Mouse (Mus musculus) intestine, embryonic 14.5 days (tissue): ENCODE results near the gene Atp6v1fnb. TPM values are rescaled to one million over a fixed set of nuclear protein-coding genes. Genes with fewer than 3 reads are reported as not detected.

Experiments used
- ATAC-seq: fragments of 200-750 bp; cut with Nextera tagmentation; replicated peaks from 2 replicates; pipeline ENCODE4 v1.8.0; 2017; ENCODE audit warnings: low read depth, moderate number of reproducible peaks, moderate TSS enrichment, moderate library complexity; ENCODE audit not compliant: low FRiP score, low TSS enrichment
- DNase-seq: peaks from one replicate; pipeline ENCODE4 v3.0.0-alpha.2; 2018; ENCODE audit warnings: low spot score
- H3K27ac ChIP-seq: fragments of 300-500 bp; sonication (generic); 2 replicates; pipeline ENCODE4 v1.5.1; 2014; ENCODE audit warnings: low read depth, mild to moderate bottlenecking, control low read depth
- H3K27me3 ChIP-seq: fragments of 300-500 bp; sonication (generic); replicated peaks from 2 replicates; pipeline ENCODE4 v1.6.1; 2014; ENCODE audit warnings: low read length, control low read depth; ENCODE audit not compliant: control insufficient read depth, insufficient read depth
- H3K36me3 ChIP-seq: fragments of 300-500 bp; sonication (generic); 2 replicates; pipeline ENCODE4 v1.6.1; 2014; ENCODE audit warnings: low read length, control low read depth; ENCODE audit not compliant: control insufficient read depth, insufficient read depth
- H3K4me1 ChIP-seq: fragments of 300-500 bp; sonication (generic); replicated peaks from 2 replicates; pipeline ENCODE4 v1.6.1; 2014; ENCODE audit warnings: low read length, control low read depth, mixed read lengths; ENCODE audit not compliant: control insufficient read depth, insufficient read depth
- H3K4me2 ChIP-seq: fragments of 300-500 bp; sonication (generic); 2 replicates; pipeline ENCODE4 v1.6.1; 2014; ENCODE audit warnings: low read length
- H3K4me3 ChIP-seq: fragments of 300-500 bp; sonication (generic); 2 replicates; pipeline ENCODE4 v1.5.1; 2014; ENCODE audit warnings: low read depth, low read length, control low read depth, mixed read lengths
- H3K9ac ChIP-seq: fragments of 300-500 bp; sonication (generic); 2 replicates; pipeline ENCODE4 v1.6.1; 2014; ENCODE audit warnings: mild to moderate bottlenecking, low read length
- H3K9me3 ChIP-seq: fragments of 300-500 bp; sonication (generic); 2 replicates; pipeline ENCODE4 v1.6.1; 2016; ENCODE audit warnings: low read length, control low read depth; ENCODE audit not compliant: control insufficient read depth
- WGBS: fragments of 180-500 bp; shearing (Covaris S2); extraction: QIAGEN DNeasy Blood & Tissue Kit; methylation state at CpG from one replicate; pipeline ENCODE4 v1.1.7; 2014; 5-methylcytosine and 5-hydroxymethylcytosine counted together
- polyA plus RNA-seq: library from polyadenylated mRNA; unstranded; fragments of >200 nt; fragmentation: Nextera tagmentation; extraction: Ambion mirVana; gene quantifications from 2 replicates; pipeline ENCODE4 v1.2.1, GENCODE M21; 2014

The Atp6v1fnb gene
- 0.28 TPM in 1 of 2 replicates, not detected in the other for polyA plus RNA-seq

GRCm38 (mm10) chr6:29471137-29471536 lies at the start of gene Atp6v1fnb:
Gene Atp6v1fnb, plus strand, starts transcription at chr6:29471437.
- H3K27ac ChIP-seq, result no peak within 1 kb of the TSS
- no peak within 1 kb of the TSS for H3K4me3 ChIP-seq
- no peak within 1 kb of the TSS for H3K4me2 ChIP-seq
- peaks cover 9% of the 10 kb centered on the region; the same call in 1 of the 2 replicates for H3K4me1 ChIP-seq
- H3K27me3 ChIP-seq, result no peaks in the 10 kb centered on the region
- no peaks in the 10 kb centered on the region for H3K9me3 ChIP-seq
- H3K36me3 ChIP-seq, result peaks cover 12% of the 10 kb centered on the region
- no peak within 1 kb of the TSS for H3K9ac ChIP-seq
- no peak for ATAC-seq
- 90% methylated on average over 4 of the region's 4 CpGs for WGBS
- DNase-seq, result no peak

- Histone ChIP-seq H3K27me3 (no peaks in the 10 kb centered on the region), H3K4me2 (no peak overlapping the region), H3K27ac (no peak overlapping the region), H3K9me3 (no peaks in the 10 kb centered on the region), H3K4me3 (no peak overlapping the region), H3K9ac (no peak overlapping the region), H3K4me1 (no peaks in the 10 kb centered on the region), H3K36me3 (no peaks in the 10 kb centered on the region)
- ATAC-seq (no peak), DNase-seq (no peak)
- WGBS, result 92% methylated on average over 8 of the region's 8 CpGs
Measured at GRCm38 (mm10) chr6:29425118-29425517, 46.1 kb upstream of the Atp6v1fnb start.

DNA sequence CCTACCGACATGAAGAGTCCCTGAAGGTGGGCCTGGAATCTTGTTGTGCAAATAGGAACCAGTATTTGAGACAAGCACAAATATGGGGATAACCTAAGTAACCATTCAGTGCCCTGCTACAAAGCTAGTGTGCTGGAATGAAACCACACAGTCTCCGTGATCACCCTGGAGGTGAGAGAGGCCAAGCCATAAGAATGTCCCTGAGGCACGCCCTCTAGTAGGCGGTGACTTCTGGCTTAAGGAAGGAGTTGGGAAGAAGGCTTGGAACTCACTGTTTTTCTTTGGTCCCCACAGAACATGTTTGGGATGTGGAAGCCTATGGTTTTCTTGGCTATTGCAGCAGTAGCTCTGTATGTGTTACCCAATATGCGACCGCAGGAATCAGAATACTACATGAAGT lies 44.9 kb upstream of the Atp6v1fnb start:
- H3K36me3 ChIP-seq, result no peaks in the 10 kb centered on the region
- WGBS, result 71% methylated on average over 6 of the region's 6 CpGs

GRCm38 (mm10) chr6:29428171-29428570 lies 43.1 kb upstream of the Atp6v1fnb start:
- Histone ChIP-seq H3K9ac (no peak overlapping the region), H3K27ac (no peak overlapping the region), H3K4me2 (no peak overlapping the region), H3K4me3 (no peak overlapping the region), H3K36me3 (no peaks in the 10 kb centered on the region), H3K9me3 (no peaks in the 10 kb centered on the region), H3K27me3 (peaks cover 3% of the 10 kb centered on the region; the same call in 1 of the 2 replicates), H3K4me1 (peaks cover 10% of the 10 kb centered on the region; the same call in 1 of the 2 replicates)
- DNase-seq (no peak), ATAC-seq (no peak)
- WGBS, result 67% methylated on average over 4 of the region's 4 CpGs

More for the DNA sequence above, 44.9 kb upstream of the Atp6v1fnb start:
- no peak overlapping the region for H3K4me3 ChIP-seq
- DNase-seq (no peak), ATAC-seq (no peak)
- no peak overlapping the region for H3K27ac ChIP-seq
- no peaks in the 10 kb centered on the region for H3K27me3 ChIP-seq
- no peaks in the 10 kb centered on the region; the same call in 1 of the 2 replicates for H3K4me1 ChIP-seq
- H3K4me2 ChIP-seq, result no peak overlapping the region
- no peak overlapping the region for H3K9ac ChIP-seq
- H3K9me3 ChIP-seq, result no peaks in the 10 kb centered on the region

- Histone ChIP-seq H3K4me1 (peaks cover 10% of the 10 kb centered on the region), H3K27ac (no peak overlapping the region), H3K9ac (no peak overlapping the region), H3K27me3 (peaks cover 3% of the 10 kb centered on the region; the same call in 1 of the 2 replicates), H3K4me2 (no peak overlapping the region), H3K4me3 (no peak overlapping the region), H3K36me3 (no peaks in the 10 kb centered on the region), H3K9me3 (no peaks in the 10 kb centered on the region)
- ATAC-seq (no peak), DNase-seq (no peak)
- WGBS, result 49% methylated on average over 15 of the region's 15 CpGs
Measured at GRCm38 (mm10) chr6:29430681-29431420, 40.4 kb upstream of the Atp6v1fnb start.

DNA sequence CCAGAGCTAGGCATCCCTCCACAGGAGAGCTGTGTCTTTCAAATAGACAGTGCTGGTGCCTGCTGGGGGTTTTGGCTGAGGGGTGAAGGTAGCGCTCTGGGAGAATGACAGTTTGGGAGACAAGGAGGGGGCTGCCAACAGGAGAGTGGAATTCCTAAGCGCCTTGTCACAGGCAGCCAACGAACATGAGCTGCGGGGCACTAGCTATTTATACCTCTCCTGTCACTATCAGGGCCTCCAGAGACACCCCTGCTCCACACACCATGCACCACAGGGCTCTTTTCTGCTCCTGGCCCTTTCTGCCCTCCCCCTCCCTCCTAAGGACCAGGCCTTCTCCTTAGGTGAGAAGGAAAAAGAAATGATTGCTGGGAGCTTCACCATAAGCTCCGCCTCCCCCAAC lies 39.8 kb upstream of the Atp6v1fnb start:
- Histone ChIP-seq H3K9ac (no peak overlapping the region), H3K4me2 (no peak overlapping the region), H3K27me3 (peaks cover 3% of the 10 kb centered on the region; the same call in 1 of the 2 replicates), H3K36me3 (no peaks in the 10 kb centered on the region), H3K9me3 (no peaks in the 10 kb centered on the region), H3K4me3 (no peak overlapping the region), H3K4me1 (peaks cover 16% of the 10 kb centered on the region), H3K27ac (no peak overlapping the region)
- ATAC-seq (no peak), DNase-seq (no peak)
- 34% methylated on average over 5 of the region's 5 CpGs for WGBS

DNA sequence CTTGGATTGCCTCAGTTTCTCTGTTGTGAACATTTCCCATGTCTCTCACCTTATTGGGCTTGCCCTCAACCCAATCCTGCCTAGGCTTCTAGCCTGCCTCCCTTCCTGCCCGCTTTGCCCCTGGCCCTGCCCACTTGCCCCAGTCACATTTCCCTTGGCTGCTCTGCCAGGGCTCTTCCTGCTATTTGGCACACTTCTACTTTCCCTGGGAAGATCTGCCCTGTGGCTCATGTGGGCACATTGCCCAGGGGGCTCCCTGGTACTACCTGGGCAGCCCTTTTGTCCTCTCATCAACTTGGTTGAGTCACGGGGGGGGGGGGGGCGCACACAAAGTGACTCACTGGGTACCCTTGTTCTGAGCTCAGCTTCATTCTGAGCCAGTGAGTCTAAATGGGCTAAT lies 39.1 kb upstream of the Atp6v1fnb start:
- Histone ChIP-seq H3K9ac (no peak overlapping the region), H3K27ac (no peak overlapping the region), H3K4me3 (no peak overlapping the region), H3K27me3 (peaks cover 3% of the 10 kb centered on the region; the same call in 1 of the 2 replicates), H3K4me2 (no peak overlapping the region), H3K36me3 (no peaks in the 10 kb centered on the region), H3K9me3 (no peaks in the 10 kb centered on the region), H3K4me1 (peaks cover 23% of the 10 kb centered on the region)
- DNase-seq (no peak), ATAC-seq (no peak)
- 45% methylated on average over 3 of the region's 3 CpGs for WGBS

DNA sequence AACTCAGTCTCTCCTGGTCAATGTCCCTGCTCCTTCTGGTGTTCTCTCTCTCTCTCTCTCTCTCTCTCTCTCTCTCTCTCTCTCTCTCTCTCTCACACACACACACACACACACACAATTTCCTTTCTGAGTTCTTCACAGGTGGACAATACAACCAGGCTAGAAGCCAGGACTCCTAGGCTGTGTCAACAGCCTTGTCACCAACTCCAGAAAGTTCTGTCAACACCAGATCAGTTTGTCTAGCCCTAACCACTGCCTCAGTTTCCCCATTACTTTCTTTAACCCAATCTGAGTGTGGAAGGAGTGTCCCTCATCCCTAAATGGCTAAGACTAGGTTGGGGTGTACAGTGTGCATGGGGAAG lies 38.6 kb upstream of the Atp6v1fnb start:
- peaks cover 25% of the 10 kb centered on the region for H3K4me1 ChIP-seq
- peak overlapping the region; percentile 62 for H3K4me3 ChIP-seq
- H3K9ac ChIP-seq, result peak overlapping the region; percentile 72; the same call in 1 of the 2 replicates
- DNase-seq, result no peak
- no peak for ATAC-seq
- peak overlapping the region; percentile 74 for H3K4me2 ChIP-seq
- H3K27me3 ChIP-seq, result peaks cover 3% of the 10 kb centered on the region; the same call in 1 of the 2 replicates
- H3K27ac ChIP-seq, result peak overlapping the region; percentile 90; the same call in 1 of the 2 replicates
- peaks cover 2% of the 10 kb centered on the region; the same call in 1 of the 2 replicates for H3K36me3 ChIP-seq
- H3K9me3 ChIP-seq, result no peaks in the 10 kb centered on the region
